Mouse (Mus musculus): ENCODE measurements around the gene Soga1.

DNA sequence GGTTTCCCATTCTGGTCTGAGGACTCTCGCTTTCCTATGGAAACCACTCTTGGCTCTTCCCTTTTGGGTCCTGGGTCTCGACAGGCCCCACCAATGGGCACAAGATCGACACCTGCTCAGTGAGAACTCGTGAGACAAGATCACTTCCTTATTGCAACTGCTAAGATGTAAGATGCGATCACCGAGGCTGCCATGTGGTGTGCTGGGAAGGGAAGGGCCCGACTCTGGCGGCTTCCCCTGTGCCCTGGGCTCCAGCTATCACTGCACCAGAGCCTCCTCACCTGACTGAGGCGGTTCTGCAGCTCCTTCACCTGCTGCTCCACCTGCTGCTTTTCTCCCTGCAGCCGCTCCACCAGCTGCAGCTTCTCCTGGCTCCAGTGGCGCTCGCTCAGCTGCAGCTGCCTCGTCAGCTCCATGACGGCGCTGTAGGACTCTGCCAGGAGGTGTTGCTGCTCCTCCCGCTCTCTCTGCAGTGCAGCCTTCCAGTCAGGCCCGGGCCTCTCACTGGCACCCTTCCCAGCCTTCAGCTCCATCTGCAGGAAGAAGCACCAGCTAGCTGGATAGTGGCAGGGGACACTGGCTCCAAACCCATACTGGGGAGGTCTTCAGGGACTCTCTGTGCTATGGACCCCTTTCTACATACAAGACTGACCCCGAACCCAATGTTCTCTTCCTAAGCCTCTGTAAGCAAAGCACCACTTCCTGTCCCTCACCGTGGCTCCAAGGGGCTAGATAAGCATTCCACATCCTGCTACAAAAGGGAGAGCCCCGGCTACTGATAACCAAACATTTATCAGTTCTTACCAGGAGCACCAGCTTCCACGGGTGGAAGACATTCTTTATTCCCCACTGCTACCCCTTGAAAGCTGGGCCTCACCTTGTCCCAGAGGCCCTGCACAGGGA lies 51.7 kb downstream of the Soga1 start:
- TF ChIP-seq POLR2A (IDR thresholded peaks at IDR 0.05; ENCODE audit: insufficient read depth, low read depth, low read length) (no peak), CTCF (IDR thresholded peaks at IDR 0.05; ENCODE audit: insufficient read depth, low read depth, low read length) (no peak)
